Mouse (Mus musculus) lung, embryonic 14.5 days (tissue): ENCODE measurements around the gene Apopt1. TPM values are rescaled to one million over a fixed set of nuclear protein-coding genes. Genes with fewer than 3 reads are reported as not detected.

Experiments used
- ATAC-seq: fragments of 200-750 bp; cut with Nextera tagmentation; 2 replicates; pipeline ENCODE4 v1.8.0; 2017; ENCODE audit warnings: mild to moderate bottlenecking, moderate TSS enrichment, moderate library complexity; ENCODE audit not compliant: insufficient read depth
- DNase-seq: peaks from one replicate; pipeline ENCODE4 v3.0.0-alpha.2; 2015
- H3K27ac ChIP-seq: fragments of 300-500 bp; sonication (generic); 2 replicates; pipeline ENCODE4 v1.5.1; 2014; ENCODE audit warnings: low read depth, mild to moderate bottlenecking, moderate library complexity
- H3K27me3 ChIP-seq: fragments of 300-500 bp; sonication (generic); 2 replicates; pipeline ENCODE4 v1.6.1; 2014; ENCODE audit warnings: low read length, control low read depth; ENCODE audit not compliant: insufficient read depth
- H3K36me3 ChIP-seq: fragments of 300-500 bp; sonication (generic); 2 replicates; pipeline ENCODE4 v1.6.1; 2014; ENCODE audit warnings: control low read depth; ENCODE audit not compliant: insufficient read depth
- H3K4me1 ChIP-seq: fragments of 300-500 bp; sonication (generic); 2 replicates; pipeline ENCODE4 v1.6.1; 2014; ENCODE audit warnings: antibody characterized with exemption, control low read depth; ENCODE audit not compliant: insufficient read depth
- H3K4me2 ChIP-seq: fragments of 300-500 bp; sonication (generic); 2 replicates; pipeline ENCODE4 v1.6.1; 2014; ENCODE audit warnings: mild to moderate bottlenecking
- H3K4me3 ChIP-seq: fragments of 300-500 bp; sonication (generic); 2 replicates; pipeline ENCODE4 v1.5.1; 2014; ENCODE audit warnings: low read depth, low read length
- H3K9ac ChIP-seq: fragments of 300-500 bp; sonication (generic); 2 replicates; pipeline ENCODE4 v1.6.1; 2014
- H3K9me3 ChIP-seq: fragments of 300-500 bp; sonication (generic); 2 replicates; pipeline ENCODE4 v1.6.1; 2016; ENCODE audit warnings: low read depth, low read length, control low read depth
- CTCF ChIP-seq: IDR thresholded peaks from 2 replicates; pipeline ENCODE4 v1.5.1; 2016; ENCODE audit warnings: antibody characterized with exemption, low read depth
- WGBS: fragments of 180-500 bp; shearing (Covaris S2); extraction: QIAGEN DNeasy Blood & Tissue Kit; methylation state at CpG from one replicate; pipeline ENCODE4 v1.1.7; 2014; 5-methylcytosine and 5-hydroxymethylcytosine counted together
- polyA plus RNA-seq: library from polyadenylated mRNA; unstranded; fragments of >200 nt; fragmentation: Nextera tagmentation; extraction: Ambion mirVana; gene quantifications from 2 replicates; pipeline ENCODE4 v1.2.1, GENCODE M21; 2014

Gene Apopt1
- polyA plus RNA-seq, 1 experiment from 2014 or later = 57.3 TPM

DNA sequence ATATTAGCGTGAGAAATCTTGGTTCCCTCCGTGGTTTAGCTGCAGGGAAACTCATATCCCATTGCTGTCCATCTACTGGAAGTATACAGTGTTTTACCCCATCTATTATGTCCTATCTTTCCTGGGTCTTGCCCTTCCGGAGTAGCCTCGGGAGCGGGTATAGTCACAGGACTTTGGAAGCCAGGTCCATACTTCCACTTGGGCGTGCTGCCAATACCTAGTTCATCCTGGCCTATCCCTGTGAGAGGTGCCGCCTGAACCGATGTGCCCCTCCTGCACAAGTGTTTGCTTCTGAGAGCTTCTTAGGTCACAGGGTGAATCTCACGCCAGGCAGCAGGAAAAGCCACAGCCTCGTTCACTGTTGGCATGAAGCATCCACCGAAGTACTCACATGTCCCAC lies 23.6 kb upstream of the Apopt1 start:
- no peak for ATAC-seq
- no peak for TF ChIP-seq CTCF
- H3K4me1 ChIP-seq = peaks cover 30% of the 10 kb centered on the region

DNA sequence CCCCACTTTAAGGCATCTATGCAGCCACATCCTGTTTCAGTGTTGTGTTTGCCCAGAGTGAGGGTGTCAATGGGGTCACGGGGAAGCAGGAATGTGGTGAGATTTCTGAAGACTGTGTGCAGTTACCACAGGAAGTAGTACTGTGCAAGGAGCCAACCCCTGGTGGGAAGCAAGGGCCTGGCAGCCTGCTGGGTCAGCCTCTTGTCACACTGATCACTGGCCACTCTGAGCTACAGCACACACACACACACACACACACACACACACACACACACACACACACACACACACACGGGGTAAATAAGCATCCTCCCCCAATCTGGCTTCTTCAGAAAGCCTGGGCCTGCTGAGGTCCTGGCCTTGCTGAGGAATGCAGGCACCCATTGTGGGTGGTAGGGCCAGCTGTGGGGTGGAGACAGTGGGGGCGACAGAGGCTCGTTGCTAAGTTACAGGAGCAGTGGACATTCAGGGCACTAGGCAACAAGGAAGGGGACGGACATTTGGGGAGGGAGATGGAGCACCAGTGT lies 21.7 kb upstream of the Apopt1 start:
- Histone ChIP-seq H3K9me3 (no peaks in the 10 kb centered on the region), H3K4me3 (no peak overlapping the region), H3K4me2 (no peak overlapping the region), H3K36me3 (no peaks in the 10 kb centered on the region), H3K9ac (no peak overlapping the region), H3K27ac (peak overlapping the region; percentile 65), H3K4me1 (peaks cover 40% of the 10 kb centered on the region), H3K27me3 (no peaks in the 10 kb centered on the region)
- DNase-seq (peak; percentile 64), ATAC-seq (peak; percentile 24)
- WGBS = 10% methylated on average over 5 of the region's 5 CpGs
- TF ChIP-seq CTCF = 0 out of 2 replicates have a peak, but pooled peaks have one; percentile 14

More for the DNA sequence above, 23.6 kb upstream of the Apopt1 start:
- no peak overlapping the region for H3K9ac ChIP-seq
- H3K4me2 ChIP-seq = no peak overlapping the region
- no peak for DNase-seq
- no peaks in the 10 kb centered on the region for H3K27me3 ChIP-seq
- H3K27ac ChIP-seq = no peak overlapping the region
- WGBS = 63% methylated on average over 11 of the region's 11 CpGs
- H3K9me3 ChIP-seq = no peaks in the 10 kb centered on the region
- no peak overlapping the region for H3K4me3 ChIP-seq
- H3K36me3 ChIP-seq = 0 out of 2 replicates have a peak, but pooled peaks cover under 1% of the 10 kb centered on the region

DNA sequence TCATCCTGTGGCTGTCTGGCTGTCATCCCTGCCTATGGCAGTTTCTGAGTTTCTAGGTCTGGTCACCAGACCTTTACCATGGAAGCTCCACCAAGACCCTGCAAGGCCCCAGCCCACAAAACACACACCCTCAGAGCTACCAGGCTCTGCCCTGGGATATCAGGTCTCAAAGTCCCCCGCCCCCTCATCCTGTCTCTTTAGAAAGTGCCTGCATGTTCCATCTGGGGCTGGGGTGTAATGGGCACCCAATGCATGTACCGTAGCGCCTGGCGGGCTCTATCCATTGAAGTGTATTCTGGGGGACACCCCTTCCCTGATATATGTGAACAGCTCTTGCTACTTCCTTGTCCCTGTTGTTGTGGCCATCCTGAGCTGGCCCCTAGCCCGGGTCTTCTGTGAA lies 20.2 kb upstream of the Apopt1 start:
- H3K4me2 ChIP-seq = no peak overlapping the region
- ATAC-seq = no peak
- WGBS = 89% methylated on average over 5 of the region's 5 CpGs

DNA sequence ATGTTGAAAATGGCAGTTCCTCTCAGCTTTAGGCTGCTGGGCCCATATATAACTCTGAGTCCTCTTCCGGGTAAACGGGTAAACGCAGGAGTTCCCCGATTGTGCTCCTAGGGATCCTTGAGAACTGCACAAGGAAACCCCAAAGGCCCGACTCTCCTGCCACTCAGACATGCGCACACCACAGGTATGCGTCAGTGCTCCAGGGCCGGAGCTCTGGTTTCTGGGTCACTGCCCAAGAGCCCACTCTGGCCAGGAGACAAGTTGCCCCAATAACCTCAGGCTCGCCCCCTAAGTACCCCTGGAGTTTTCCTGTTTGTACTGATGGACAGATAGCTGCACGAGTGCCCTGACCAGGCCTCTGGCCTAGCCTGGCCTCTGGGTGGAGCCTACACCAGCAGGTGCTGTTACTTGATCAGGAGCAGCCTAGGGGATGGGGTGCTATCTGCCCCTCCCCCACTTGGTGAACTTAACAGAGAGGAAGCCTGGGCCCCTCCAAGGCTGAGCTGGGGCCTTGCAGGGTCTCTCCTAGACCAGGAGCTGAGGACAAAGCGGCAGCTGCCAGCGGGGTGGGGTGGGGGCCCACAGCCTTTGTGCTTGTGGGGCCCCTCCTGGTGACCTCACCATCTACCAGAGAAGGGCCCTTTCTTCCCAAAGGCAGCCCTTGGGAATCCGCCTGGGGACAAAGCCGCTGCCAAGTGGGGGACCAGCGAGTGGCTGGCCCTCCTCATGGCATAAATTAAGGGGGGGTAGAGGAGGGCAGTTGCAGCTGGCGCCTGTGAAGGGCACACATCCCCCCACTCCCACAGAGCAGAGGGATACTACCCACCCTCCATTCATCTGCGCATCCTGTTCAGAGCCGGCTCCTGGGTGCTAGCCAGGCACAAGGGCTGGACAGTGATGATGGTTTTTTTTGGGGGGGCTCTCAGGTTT lies 19.5 kb upstream of the Apopt1 start:
- peak overlapping the region; percentile 35 for H3K9ac ChIP-seq
- no peak overlapping the region for H3K4me3 ChIP-seq
- no peaks in the 10 kb centered on the region for H3K9me3 ChIP-seq
- DNase-seq = no peak
- no peaks in the 10 kb centered on the region for H3K27me3 ChIP-seq
- H3K4me2 ChIP-seq = peak overlapping the region; percentile 37
- H3K36me3 ChIP-seq = no peaks in the 10 kb centered on the region
- H3K4me1 ChIP-seq = peaks cover 28% of the 10 kb centered on the region
- 0 out of 2 replicates have a peak, but pooled peaks have one; percentile 7 for TF ChIP-seq CTCF
- ATAC-seq = peak; percentile 33
- WGBS = 45% methylated on average over 18 of the region's 18 CpGs
- H3K27ac ChIP-seq = peak overlapping the region; percentile 79

More for the DNA sequence above, 20.2 kb upstream of the Apopt1 start:
- Histone ChIP-seq H3K4me3 (no peak overlapping the region), H3K36me3 (no peaks in the 10 kb centered on the region), H3K27me3 (no peaks in the 10 kb centered on the region), H3K4me1 (peaks cover 30% of the 10 kb centered on the region), H3K9ac (no peak overlapping the region), H3K9me3 (no peaks in the 10 kb centered on the region), H3K27ac (no peak overlapping the region)
- no peak for DNase-seq
- TF ChIP-seq CTCF = no peak

DNA sequence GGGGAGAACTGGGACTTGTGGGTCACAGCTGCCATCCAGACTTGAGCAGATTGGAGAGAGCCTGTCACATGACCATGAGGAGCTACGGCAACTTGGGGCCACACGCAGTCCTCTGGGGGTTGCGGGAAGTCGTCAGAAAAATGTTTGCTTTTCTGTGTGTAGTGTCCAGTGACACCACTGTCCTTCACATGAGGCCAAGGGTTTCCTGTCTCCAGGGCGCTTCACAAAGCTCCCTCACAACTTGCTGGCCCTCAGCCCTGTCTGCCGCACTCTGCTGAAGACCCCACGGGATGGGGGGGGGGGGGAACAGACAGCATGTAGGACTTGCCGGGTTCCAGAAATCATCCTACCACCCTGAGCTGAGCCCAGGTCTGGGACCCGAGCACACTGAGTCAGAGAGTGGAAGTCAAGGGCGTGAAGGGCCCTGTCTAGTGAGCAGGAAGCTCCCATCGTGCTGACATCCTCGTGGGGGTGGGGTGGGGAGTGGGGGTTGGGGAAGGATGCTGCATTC lies 18.7 kb upstream of the Apopt1 start:
- peak; percentile 39 for ATAC-seq
- Histone ChIP-seq H3K27ac (peak overlapping the region; percentile 79), H3K9ac (peak overlapping the region; percentile 35), H3K36me3 (no peaks in the 10 kb centered on the region), H3K4me3 (no peak overlapping the region), H3K4me2 (peak overlapping the region; percentile 37), H3K9me3 (no peaks in the 10 kb centered on the region), H3K27me3 (no peaks in the 10 kb centered on the region), H3K4me1 (peaks cover 28% of the 10 kb centered on the region)
- WGBS = 7% methylated on average over 12 of the region's 12 CpGs
- peak; percentile 74 for DNase-seq
- TF ChIP-seq CTCF = no peak

DNA sequence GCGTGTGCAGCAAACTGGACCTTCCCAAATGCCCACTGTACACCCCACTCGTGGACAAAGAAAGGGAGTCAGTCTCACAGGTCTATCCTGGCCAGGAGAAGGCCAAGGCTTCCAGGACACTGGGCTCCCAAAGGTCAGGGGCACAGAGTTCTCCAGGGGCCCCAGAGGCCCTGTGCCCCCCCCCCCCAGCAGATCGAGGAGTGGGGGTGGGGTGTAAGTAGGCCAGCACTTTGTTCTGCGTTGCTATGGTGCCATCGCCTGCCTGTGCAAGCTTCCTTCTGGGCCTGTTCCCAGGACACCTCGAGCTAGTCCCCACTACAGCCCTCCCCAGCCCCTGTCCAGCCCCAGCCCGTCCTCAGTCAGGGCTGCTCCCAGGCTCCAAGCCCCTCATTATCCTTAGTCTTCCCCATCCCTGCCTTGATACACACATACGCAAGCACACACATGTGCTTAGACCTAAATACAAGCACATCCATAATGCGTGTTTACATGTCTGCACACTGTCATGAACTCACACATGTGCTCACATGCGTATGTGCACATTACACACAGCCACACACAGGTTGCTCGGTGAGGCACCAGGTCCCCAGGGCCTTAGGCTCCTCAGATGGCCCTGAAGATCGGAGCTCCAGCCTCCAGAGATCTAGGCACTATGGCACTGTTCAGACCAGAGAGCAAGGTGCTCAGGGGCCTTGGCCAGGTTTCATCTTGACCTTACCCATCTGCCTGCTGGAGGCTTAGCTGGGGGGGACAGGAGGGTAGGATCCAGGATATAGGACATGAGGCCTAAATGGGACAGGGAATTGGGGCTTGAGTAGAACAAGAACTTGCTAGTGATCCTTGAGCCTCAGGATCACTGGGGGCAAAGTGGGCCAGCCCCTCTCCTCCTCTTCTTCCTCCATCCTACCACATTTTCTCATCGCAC lies 17.9 kb upstream of the Apopt1 start:
- peak overlapping the region; percentile 79 for H3K27ac ChIP-seq
- H3K27me3 ChIP-seq = no peaks in the 10 kb centered on the region
- H3K4me3 ChIP-seq = no peak overlapping the region
- ATAC-seq = peak; percentile 28; the same call in 1 of the 2 replicates
- no peak for TF ChIP-seq CTCF
- 56% methylated on average over 13 of the region's 13 CpGs for WGBS
- H3K9ac ChIP-seq = no peak overlapping the region
- H3K4me1 ChIP-seq = peaks cover 28% of the 10 kb centered on the region
- no peaks in the 10 kb centered on the region for H3K9me3 ChIP-seq
- peak; percentile 42 for DNase-seq
- H3K36me3 ChIP-seq = no peaks in the 10 kb centered on the region
- H3K4me2 ChIP-seq = no peak overlapping the region
